Comparison of ENCODE assay signal across 16 mouse cellular contexts in the genomic region with DNA sequence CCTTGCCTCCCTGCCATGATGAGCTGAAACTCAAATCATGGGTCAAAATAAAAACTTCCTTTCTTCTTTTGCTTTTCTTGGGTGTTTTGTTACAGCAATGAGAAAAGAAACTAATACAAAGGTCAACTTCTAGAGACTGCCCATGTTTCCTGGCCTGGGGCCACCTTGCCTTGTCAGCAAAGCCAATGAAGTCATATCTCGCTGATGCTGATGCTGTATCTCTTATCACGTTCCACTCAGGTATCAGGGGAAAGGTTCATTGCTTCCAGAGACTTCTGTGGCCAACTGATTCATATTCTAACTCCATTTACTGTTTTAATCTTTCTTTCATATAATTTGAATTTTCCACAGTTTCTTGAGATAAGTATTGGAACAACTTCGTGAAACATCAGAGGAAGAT.
"Had no signal": no experiment of that assay in that cellular context is flagged by ENCODE, and none has a peak within 500 bp of the region (broad histone marks: within the 10 kb centered on the region; RNA-seq: fewer than 3 reads in every experiment).

No protein-coding gene starts in this region.

- H3K4me1 ChIP-seq: liver, embryonic 15.5 days; lung, embryonic 15.5 days; megakaryocyte, embryonic 14.5 days; midbrain, embryonic 13.5 days had no signal

- DNase-seq: layer of hippocampus, postnatal 36 days; lung, adult 18-20 months; lung, postnatal 10 days; lung, postnatal 36 days; right cerebral cortex, postnatal 4 days; thymus, adult 2 months; thymus, postnatal 14 days; thymus, postnatal 4 days had no signal

- H3K4me2 ChIP-seq: liver, embryonic 11.5 days; liver, embryonic 15.5 days; lung, embryonic 15.5 days; midbrain, embryonic 13.5 days had no signal

- H3K4me3 ChIP-seq: left cerebral cortex, adult 2 months; liver, embryonic 15.5 days; lung, embryonic 15.5 days; megakaryocyte, embryonic 14.5 days; midbrain, embryonic 10.5 days; midbrain, embryonic 13.5 days had no signal

- H3K9ac ChIP-seq: liver, embryonic 15.5 days; lung, embryonic 15.5 days; midbrain, embryonic 13.5 days had no signal

- H3K9me3 ChIP-seq: liver, embryonic 15.5 days; lung, embryonic 15.5 days; megakaryocyte, embryonic 14.5 days; midbrain, embryonic 10.5 days; midbrain, embryonic 13.5 days had no signal

- H3K36me3 ChIP-seq: liver, embryonic 15.5 days; lung, embryonic 15.5 days; midbrain, embryonic 10.5 days; midbrain, embryonic 13.5 days had no signal

- H3K27ac ChIP-seq: kidney, postnatal 0 days; left cerebral cortex, adult 2 months; liver, embryonic 15.5 days; lung, embryonic 15.5 days; midbrain, embryonic 10.5 days; midbrain, embryonic 13.5 days had no signal

- H3K27me3 ChIP-seq: liver, embryonic 15.5 days; lung, embryonic 15.5 days; megakaryocyte, embryonic 14.5 days; midbrain, embryonic 13.5 days had no signal

- ATAC-seq: midbrain, embryonic 13.5 days had no signal
